In the genomic region with DNA sequence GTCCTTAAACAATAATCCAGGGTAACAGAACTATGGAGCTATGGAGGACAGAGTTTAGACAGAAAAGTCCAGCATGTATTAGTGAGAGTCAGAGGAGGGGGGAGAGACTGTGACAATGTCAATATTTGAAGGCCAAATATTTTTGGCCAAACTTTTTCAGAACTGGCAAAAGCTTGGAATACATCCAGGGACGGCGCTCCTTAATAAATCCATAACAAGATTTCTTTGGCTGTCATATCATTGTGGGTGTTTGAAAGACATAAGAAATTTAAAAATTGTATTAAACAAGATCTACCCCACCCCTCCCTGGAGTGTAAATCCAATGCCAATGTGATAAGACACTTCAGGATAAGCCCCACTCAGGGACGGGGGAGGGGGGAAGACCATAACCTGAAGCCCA, we compare ENCODE assay signal across 25 mouse cellular contexts.
DNase-seq lines count a peak whose midpoint lies in the region; ATAC-seq and TF ChIP-seq lines count a peak whose summit lies in the region.
"Had no signal": no experiment of that assay in that cellular context is flagged by ENCODE, and none has a peak within 500 bp of the region (broad histone marks: within the 10 kb centered on the region; RNA-seq: fewer than 3 reads in every experiment).

No protein-coding gene starts in this region.

- intact Hi-C loops in heart, postnatal 36 days (cut with DNase I), result no loop called here

- H3K4me2 ChIP-seq in heart, embryonic 16.5 days (ENCODE audit: low read depth, low read length), result no peak overlapping the region
- H3K4me2 ChIP-seq in lung, embryonic 15.5 days, result no peak overlapping the region
- H3K4me2 ChIP-seq in forebrain, postnatal 0 days (ENCODE audit: low read depth), result no peak overlapping the region
- H3K4me2 ChIP-seq: hindbrain, embryonic 14.5 days; limb, embryonic 15.5 days; liver, embryonic 15.5 days; neural tube, embryonic 15.5 days had no signal

- H3K9ac ChIP-seq in heart, embryonic 16.5 days (ENCODE audit: low read length), result no peak overlapping the region
- no peak overlapping the region for H3K9ac ChIP-seq in lung, embryonic 15.5 days
- H3K9ac ChIP-seq in forebrain, postnatal 0 days, result no peak overlapping the region
- H3K9ac ChIP-seq: hindbrain, embryonic 14.5 days; limb, embryonic 15.5 days; liver, embryonic 15.5 days; neural tube, embryonic 15.5 days had no signal

- no peaks in the 10 kb centered on the region for H3K27me3 ChIP-seq in heart, embryonic 16.5 days (ENCODE audit: control insufficient read depth, insufficient read depth, low read length)
- H3K27me3 ChIP-seq in lung, embryonic 15.5 days, result no peaks in the 10 kb centered on the region
- H3K27me3 ChIP-seq in testis, adult 2 months (ENCODE audit: control insufficient read depth, insufficient read depth, low read length), result no peaks in the 10 kb centered on the region
- no peaks in the 10 kb centered on the region for H3K27me3 ChIP-seq in forebrain, postnatal 0 days (ENCODE audit: insufficient read depth, low read length)
- H3K27me3 ChIP-seq: limb, embryonic 15.5 days; liver, embryonic 15.5 days; neural tube, embryonic 15.5 days had no signal

- H3K4me1 ChIP-seq in heart, embryonic 16.5 days (ENCODE audit: control insufficient read depth, insufficient read depth, low read length), result no peaks in the 10 kb centered on the region
- H3K4me1 ChIP-seq in lung, embryonic 15.5 days, result peaks cover 14% of the 10 kb centered on the region
- no peaks in the 10 kb centered on the region for H3K4me1 ChIP-seq in testis, adult 2 months (ENCODE audit: control insufficient read depth, insufficient read depth, low read length)
- no peaks in the 10 kb centered on the region for H3K4me1 ChIP-seq in forebrain, postnatal 0 days (ENCODE audit: insufficient read depth)
- H3K4me1 ChIP-seq: limb, embryonic 10.5 days; limb, embryonic 15.5 days; liver, embryonic 15.5 days; neural tube, embryonic 15.5 days had no signal

- H3K9me3 ChIP-seq in heart, embryonic 16.5 days (replicated peaks; ENCODE audit: control insufficient read depth, low read length), result no peaks in the 10 kb centered on the region
- H3K9me3 ChIP-seq in lung, embryonic 15.5 days, result no peaks in the 10 kb centered on the region
- no peaks in the 10 kb centered on the region for H3K9me3 ChIP-seq in forebrain, postnatal 0 days (ENCODE audit: low read length)
- H3K9me3 ChIP-seq: limb, embryonic 10.5 days; limb, embryonic 15.5 days; liver, embryonic 15.5 days; neural tube, embryonic 15.5 days had no signal

- no peaks in the 10 kb centered on the region for H3K36me3 ChIP-seq in heart, embryonic 16.5 days (ENCODE audit: control insufficient read depth, insufficient read depth)
- no peaks in the 10 kb centered on the region for H3K36me3 ChIP-seq in lung, embryonic 15.5 days
- no peaks in the 10 kb centered on the region for H3K36me3 ChIP-seq in testis, adult 2 months (ENCODE audit: control insufficient read depth, insufficient read depth, low read length)
- no peaks in the 10 kb centered on the region for H3K36me3 ChIP-seq in forebrain, postnatal 0 days (ENCODE audit: insufficient read depth)
- H3K36me3 ChIP-seq: limb, embryonic 10.5 days; limb, embryonic 15.5 days; liver, embryonic 15.5 days; neural tube, embryonic 15.5 days had no signal

- WGBS in heart, embryonic 16.5 days, result 63% methylated on average over 3 of the region's 3 CpGs
- WGBS in lung, embryonic 15.5 days, result 49% methylated on average over 3 of the region's 3 CpGs
- 96% methylated on average over 3 of the region's 3 CpGs for WGBS in forebrain, postnatal 0 days

- no peak for TF ChIP-seq CTCF in testis, adult 2 months (IDR thresholded peaks at IDR 0.05; ENCODE audit: control insufficient read depth, insufficient read depth, insufficient replicate concordance, low read depth, low read length)
- TF ChIP-seq CTCF in forebrain, postnatal 0 days (IDR thresholded peaks at IDR 0.05; ENCODE audit: low read depth), result no peak

- no peak overlapping the region for H3K4me3 ChIP-seq in heart, embryonic 16.5 days (ENCODE audit: low read length)
- no peak overlapping the region for H3K4me3 ChIP-seq in lung, embryonic 15.5 days
- no peak overlapping the region for H3K4me3 ChIP-seq in testis, adult 2 months (ENCODE audit: control insufficient read depth, low read depth, low read length)
- no peak overlapping the region for H3K4me3 ChIP-seq in forebrain, postnatal 0 days (ENCODE audit: low read depth, low read length)
- H3K4me3 ChIP-seq: erythroblast, embryonic 14.5 days; heart, adult 2 months; limb, embryonic 10.5 days; limb, embryonic 15.5 days; liver, embryonic 15.5 days; neural tube, embryonic 15.5 days had no signal

- DNase-seq in heart, postnatal 36 days, result no peak
- no peak for DNase-seq in lung, postnatal 14 days
- DNase-seq in testis, postnatal 10 days (ENCODE audit: low spot score), result no peak
- no peak for DNase-seq in forebrain, postnatal 0 days
- DNase-seq: B cell, adult 2 months; cerebellum, adult 18-20 months; cerebellum, postnatal 10 days; heart, adult 2 months; kidney, adult 9 months; kidney, postnatal 10 days; layer of hippocampus, adult 9-11 months; midbrain, embryonic 14.5 days; right cerebral cortex, adult 18-20 months; right cerebral cortex, postnatal 4 days; thymus, postnatal 4 days had no signal

- ATAC-seq in heart, embryonic 16.5 days (replicated peaks; ENCODE audit: extremely low read depth, insufficient read depth, low FRiP score), result 0 out of 2 replicates have a peak, but pooled peaks have one; percentile 32
- no peak for ATAC-seq in lung, embryonic 15.5 days (ENCODE audit: borderline replicate concordance, extremely low read depth, low FRiP score, low TSS enrichment)
- ATAC-seq in forebrain, postnatal 0 days, result no peak
- ATAC-seq: forebrain, embryonic 16.5 days had no signal

- H3K27ac ChIP-seq in heart, embryonic 16.5 days (ENCODE audit: low read length), result no peak overlapping the region
- H3K27ac ChIP-seq in lung, embryonic 15.5 days, result peak overlapping the region; percentile 62; the same call in 1 of the 2 replicates
- 0 out of 2 replicates have a peak overlapping the region, but pooled peaks have one; percentile 8 for H3K27ac ChIP-seq in testis, adult 2 months (ENCODE audit: control insufficient read depth, insufficient read depth, low read depth, low read length)
- no peak overlapping the region for H3K27ac ChIP-seq in forebrain, postnatal 0 days (ENCODE audit: low read depth, low read length)
- H3K27ac ChIP-seq: heart, adult 2 months; hindbrain, embryonic 14.5 days; limb, embryonic 10.5 days; limb, embryonic 15.5 days; liver, embryonic 15.5 days; neural tube, embryonic 15.5 days had no signal

- no peak for TF ChIP-seq POLR2A in testis, adult 2 months (IDR thresholded peaks at IDR 0.05; ENCODE audit: control insufficient read depth, low read depth, low read length)

Comparison
In these comparisons a context has a peak if more than half of its experiments do, and no peak if none do; other contexts are left out.
1. H3K27ac ChIP-seq: peak in lung, embryonic 15.5 days (single experiment) and testis, adult 2 months (single experiment); none in heart, embryonic 16.5 days (single experiment) and forebrain, postnatal 0 days (single experiment).